Mouse (Mus musculus) brain, embryonic 14.5 days (tissue): ENCODE measurements at regions not wholly inside any gene's neighbourhood (a gene's known extent, or its start where the extent isn't known, plus 50 kb on each side); places are given as distances from the start of the nearest gene placed in this dataset.

Source experiments
- CTCF ChIP-seq: fragments of 200-500 bp; IDR thresholded peaks from 2 replicates; pipeline ENCODE4 v1.5.1; 2012; ENCODE audit warnings: inconsistent platforms, mild to moderate bottlenecking, moderate library complexity, borderline replicate concordance; ENCODE audit not compliant: insufficient read depth, insufficient read length; ENCODE audit errors: extremely low read depth
- POLR2A ChIP-seq: fragments of 200-500 bp; IDR thresholded peaks from 2 replicates; pipeline ENCODE4 v1.6.1; 2012; ENCODE audit warnings: mild to moderate bottlenecking, inconsistent platforms, borderline replicate concordance; ENCODE audit not compliant: poor library complexity, insufficient read depth, insufficient read length, severe bottlenecking; ENCODE audit errors: extremely low read depth

GRCm38 (mm10) chr10:117517800-117518770 is 111.2 kb upstream of the Cpm start:
- TF ChIP-seq CTCF (no peak), POLR2A (no peak)
